Mouse (Mus musculus) lung, embryonic 14.5 days (tissue): ENCODE results near the gene Med31. TPM values are rescaled to one million over a fixed set of nuclear protein-coding genes. Genes with fewer than 3 reads are reported as not detected.

ENCODE experiments used
- ATAC-seq: fragments of 200-750 bp; cut with Nextera tagmentation; 2 replicates; pipeline ENCODE4 v1.8.0; 2017; ENCODE audit warnings: mild to moderate bottlenecking, moderate TSS enrichment, moderate library complexity; ENCODE audit not compliant: insufficient read depth
- DNase-seq: peaks from one replicate; pipeline ENCODE4 v3.0.0-alpha.2; 2015
- H3K27ac ChIP-seq: fragments of 300-500 bp; sonication (generic); 2 replicates; pipeline ENCODE4 v1.5.1; 2014; ENCODE audit warnings: low read depth, mild to moderate bottlenecking, moderate library complexity
- H3K27me3 ChIP-seq: fragments of 300-500 bp; sonication (generic); 2 replicates; pipeline ENCODE4 v1.6.1; 2014; ENCODE audit warnings: low read length, control low read depth; ENCODE audit not compliant: insufficient read depth
- H3K36me3 ChIP-seq: fragments of 300-500 bp; sonication (generic); 2 replicates; pipeline ENCODE4 v1.6.1; 2014; ENCODE audit warnings: control low read depth; ENCODE audit not compliant: insufficient read depth
- H3K4me1 ChIP-seq: fragments of 300-500 bp; sonication (generic); 2 replicates; pipeline ENCODE4 v1.6.1; 2014; ENCODE audit warnings: antibody characterized with exemption, control low read depth; ENCODE audit not compliant: insufficient read depth
- H3K4me2 ChIP-seq: fragments of 300-500 bp; sonication (generic); 2 replicates; pipeline ENCODE4 v1.6.1; 2014; ENCODE audit warnings: mild to moderate bottlenecking
- H3K4me3 ChIP-seq: fragments of 300-500 bp; sonication (generic); 2 replicates; pipeline ENCODE4 v1.5.1; 2014; ENCODE audit warnings: low read depth, low read length
- H3K9ac ChIP-seq: fragments of 300-500 bp; sonication (generic); 2 replicates; pipeline ENCODE4 v1.6.1; 2014
- H3K9me3 ChIP-seq: fragments of 300-500 bp; sonication (generic); 2 replicates; pipeline ENCODE4 v1.6.1; 2016; ENCODE audit warnings: low read depth, low read length, control low read depth
- CTCF ChIP-seq: IDR thresholded peaks from 2 replicates; pipeline ENCODE4 v1.5.1; 2016; ENCODE audit warnings: antibody characterized with exemption, low read depth
- WGBS: fragments of 180-500 bp; shearing (Covaris S2); extraction: QIAGEN DNeasy Blood & Tissue Kit; methylation state at CpG from one replicate; pipeline ENCODE4 v1.1.7; 2014; 5-methylcytosine and 5-hydroxymethylcytosine counted together
- polyA plus RNA-seq: library from polyadenylated mRNA; unstranded; fragments of >200 nt; fragmentation: Nextera tagmentation; extraction: Ambion mirVana; gene quantifications from 2 replicates; pipeline ENCODE4 v1.2.1, GENCODE M21; 2014

Gene Med31
- polyA plus RNA-seq, result 38.9 and 40.6 TPM in 2 replicates

- Histone ChIP-seq H3K4me1 (peaks cover 5% of the 10 kb centered on the region), H3K27me3 (no peaks in the 10 kb centered on the region), H3K9ac (peak within 1 kb of the TSS; percentile 67), H3K4me2 (peak within 1 kb of the TSS; percentile 99), H3K4me3 (peak within 1 kb of the TSS; percentile 84), H3K9me3 (no peaks in the 10 kb centered on the region), H3K36me3 (peaks cover 20% of the 10 kb centered on the region), H3K27ac (peak within 1 kb of the TSS; percentile 67; the same call in 1 of the 2 replicates)
- DNase-seq, result peak; percentile 84
- WGBS, result under 1% methylated on average over 29 of the region's 29 CpGs
- ATAC-seq, result peak; percentile 77
- TF ChIP-seq CTCF, result no peak
Observed at GRCm38 (mm10) chr11:72215410-72215797, at the start of gene Med31. Gene Med31 (minus strand): TSS chr11:72215592.

- no peak for ATAC-seq
- whole genome bisulfite sequencing, result 59% methylated on average over 2 of the region's 2 CpGs
- DNase-seq, result no peak
- no peak for TF ChIP-seq CTCF
- Histone ChIP-seq H3K4me2 (no peak overlapping the region), H3K9me3 (no peaks in the 10 kb centered on the region), H3K9ac (no peak overlapping the region), H3K27me3 (no peaks in the 10 kb centered on the region), H3K27ac (no peak overlapping the region), H3K4me3 (no peak overlapping the region), H3K36me3 (no peaks in the 10 kb centered on the region), H3K4me1 (no peaks in the 10 kb centered on the region)
Observed at GRCm38 (mm10) chr11:72256441-72256840, 41.0 kb upstream of the Med31 start.

- Histone ChIP-seq H3K4me2 (no peak overlapping the region), H3K27ac (no peak overlapping the region), H3K36me3 (no peaks in the 10 kb centered on the region), H3K9me3 (no peaks in the 10 kb centered on the region), H3K4me1 (no peaks in the 10 kb centered on the region), H3K9ac (no peak overlapping the region), H3K4me3 (no peak overlapping the region), H3K27me3 (no peaks in the 10 kb centered on the region)
- DNase-seq, result no peak
- 90% methylated on average over 4 of the region's 4 CpGs for WGBS
- no peak for ATAC-seq
- no peak for TF ChIP-seq CTCF
Observed at GRCm38 (mm10) chr11:72255629-72256028, 40.2 kb upstream of the Med31 start.

GRCm38 (mm10) chr11:72245196-72245753 is 29.9 kb upstream of the Med31 start:
- Histone ChIP-seq H3K9ac (no peak overlapping the region), H3K9me3 (no peaks in the 10 kb centered on the region), H3K36me3 (no peaks in the 10 kb centered on the region), H3K27ac (no peak overlapping the region), H3K4me3 (no peak overlapping the region), H3K27me3 (no peaks in the 10 kb centered on the region), H3K4me2 (no peak overlapping the region), H3K4me1 (no peaks in the 10 kb centered on the region)
- WGBS, result 77% methylated on average over 8 of the region's 8 CpGs
- no peak for TF ChIP-seq CTCF
- DNase-seq, result no peak
- no peak for ATAC-seq

GRCm38 (mm10) chr11:72240062-72240860 is 24.9 kb upstream of the Med31 start:
- ATAC-seq (no peak), DNase-seq (no peak)
- Histone ChIP-seq H3K4me2 (no peak overlapping the region), H3K36me3 (no peaks in the 10 kb centered on the region), H3K9me3 (no peaks in the 10 kb centered on the region), H3K4me1 (no peaks in the 10 kb centered on the region), H3K4me3 (no peak overlapping the region), H3K27me3 (no peaks in the 10 kb centered on the region), H3K9ac (no peak overlapping the region), H3K27ac (no peak overlapping the region)
- no peak for TF ChIP-seq CTCF
- WGBS, result 69% methylated on average over 4 of the region's 4 CpGs

GRCm38 (mm10) chr11:72234013-72234412 is 18.6 kb upstream of the Med31 start:
- H3K27ac ChIP-seq, result no peak overlapping the region
- no peaks in the 10 kb centered on the region for H3K9me3 ChIP-seq
- 55% methylated on average over 5 of the region's 5 CpGs for whole genome bisulfite sequencing
- no peaks in the 10 kb centered on the region for H3K27me3 ChIP-seq
- no peak overlapping the region for H3K4me3 ChIP-seq
- no peaks in the 10 kb centered on the region for H3K4me1 ChIP-seq
- no peak for TF ChIP-seq CTCF
- no peak overlapping the region for H3K4me2 ChIP-seq
- H3K36me3 ChIP-seq, result no peaks in the 10 kb centered on the region
- DNase-seq, result no peak
- no peak for ATAC-seq
- no peak overlapping the region for H3K9ac ChIP-seq

GRCm38 (mm10) chr11:72232991-72233390 is 17.6 kb upstream of the Med31 start:
- 57% methylated on average over 1 of the region's 1 CpGs for WGBS
- DNase-seq (no peak), ATAC-seq (no peak)
- H3K4me1 ChIP-seq, result no peaks in the 10 kb centered on the region
- H3K27ac ChIP-seq, result no peak overlapping the region
- no peak overlapping the region for H3K4me2 ChIP-seq
- TF ChIP-seq CTCF, result no peak
- no peak overlapping the region for H3K9ac ChIP-seq
- no peak overlapping the region for H3K4me3 ChIP-seq
- H3K36me3 ChIP-seq, result no peaks in the 10 kb centered on the region
- no peaks in the 10 kb centered on the region for H3K9me3 ChIP-seq
- H3K27me3 ChIP-seq, result no peaks in the 10 kb centered on the region
